Mouse (Mus musculus): ENCODE results near the gene Agtpbp1.
A peak's percentile ranks its signal among the peaks of the same experiment; 100 is the strongest.

The Agtpbp1 gene

DNA sequence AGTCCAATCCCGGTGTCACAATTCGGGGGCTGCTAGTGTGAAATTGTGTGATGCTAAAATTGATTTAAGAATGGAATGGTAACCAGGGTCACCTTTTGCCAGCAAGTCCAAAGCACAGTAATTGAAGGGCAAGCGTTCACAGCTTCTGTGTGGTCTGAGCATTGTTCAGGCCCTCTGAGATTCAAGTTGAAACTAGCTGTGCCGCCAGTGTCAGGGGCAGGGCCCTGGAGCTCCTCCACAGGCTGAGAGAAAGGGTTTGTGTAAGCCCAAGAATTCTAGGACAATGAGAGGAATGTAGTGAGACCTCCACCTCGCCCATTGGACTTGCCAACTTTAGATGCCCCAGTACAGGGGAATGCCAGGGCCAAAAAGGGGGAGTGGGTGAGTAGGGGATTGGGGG is 161.2 kb downstream of the Agtpbp1 start:
- DNase-seq (ENCODE audit: low spot score) = no peak

DNA sequence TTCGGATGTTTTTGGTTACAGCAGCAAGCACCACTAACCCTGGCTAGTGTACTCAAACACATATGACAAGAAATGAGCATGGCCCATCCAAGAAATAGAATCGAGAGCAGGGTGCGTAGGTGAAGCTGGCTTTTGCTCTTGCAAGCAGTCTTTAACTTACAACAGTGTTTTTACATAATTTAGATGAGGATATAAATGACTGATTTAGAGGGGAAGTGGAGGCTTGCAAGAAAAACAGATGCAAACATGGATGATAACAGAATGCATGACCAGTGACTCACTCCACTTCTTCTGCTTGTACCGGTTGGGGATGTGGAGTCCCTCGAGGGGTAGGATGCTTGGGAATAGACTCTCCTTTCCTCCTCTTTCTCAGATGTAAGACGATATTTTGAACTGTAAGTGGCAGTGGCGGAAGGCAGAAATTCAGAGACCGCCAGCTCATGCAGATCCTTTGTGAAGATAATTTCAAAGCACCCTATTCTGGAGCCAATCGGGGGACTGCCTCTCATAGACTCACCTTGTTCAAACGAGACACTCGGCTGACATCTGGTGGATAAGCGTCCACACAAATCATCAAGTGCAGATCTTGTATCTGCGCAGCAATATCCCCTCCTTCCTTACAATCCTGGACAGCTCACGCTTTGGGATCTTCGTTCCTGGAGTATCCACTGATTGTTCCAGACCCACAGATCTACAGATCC is 168.3 kb downstream of the Agtpbp1 start:
- no peak for DNase-seq (ENCODE audit: low spot score)

DNA sequence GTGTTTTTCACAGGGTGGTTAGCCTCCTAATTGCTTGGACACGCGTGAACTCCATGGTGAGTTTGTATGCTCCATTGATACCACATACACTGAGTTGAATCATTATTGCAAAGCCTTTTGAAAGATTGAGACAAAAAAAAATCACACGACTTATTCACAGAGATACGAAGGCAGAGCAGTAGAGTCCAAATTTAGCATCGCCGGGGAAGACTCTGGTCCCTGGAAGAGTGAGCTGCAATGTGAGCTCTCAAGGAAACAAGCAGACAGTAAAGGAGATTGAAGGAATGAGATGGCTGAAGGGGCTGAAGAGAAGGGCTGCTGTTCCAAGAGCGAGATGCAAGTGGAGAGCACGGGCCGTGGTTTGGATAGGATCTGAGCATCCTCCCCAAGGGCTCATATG is 171.1 kb downstream of the Agtpbp1 start:
- DNase-seq (ENCODE audit: low spot score) = no peak

DNA sequence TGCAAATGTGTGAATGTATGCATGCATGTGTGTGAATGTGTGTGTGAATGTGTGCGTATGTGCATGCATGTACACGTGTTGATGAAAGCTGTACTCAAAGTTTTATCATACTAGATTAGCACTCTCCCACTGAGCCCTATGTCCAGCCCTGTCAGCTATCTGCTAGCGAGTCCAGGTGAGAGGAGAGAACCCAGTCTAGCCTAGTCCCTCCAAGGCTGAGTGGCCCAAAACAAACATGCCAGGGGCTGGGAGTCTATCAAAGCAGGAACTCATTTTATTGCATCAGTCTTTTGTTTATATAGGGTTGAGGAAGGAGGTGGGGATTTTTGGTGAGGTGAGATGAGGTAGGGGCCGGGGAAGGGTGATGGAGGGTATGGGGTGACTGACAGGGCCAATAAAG is 172.4 kb downstream of the Agtpbp1 start:
- DNase-seq (ENCODE audit: low spot score) = no peak

DNA sequence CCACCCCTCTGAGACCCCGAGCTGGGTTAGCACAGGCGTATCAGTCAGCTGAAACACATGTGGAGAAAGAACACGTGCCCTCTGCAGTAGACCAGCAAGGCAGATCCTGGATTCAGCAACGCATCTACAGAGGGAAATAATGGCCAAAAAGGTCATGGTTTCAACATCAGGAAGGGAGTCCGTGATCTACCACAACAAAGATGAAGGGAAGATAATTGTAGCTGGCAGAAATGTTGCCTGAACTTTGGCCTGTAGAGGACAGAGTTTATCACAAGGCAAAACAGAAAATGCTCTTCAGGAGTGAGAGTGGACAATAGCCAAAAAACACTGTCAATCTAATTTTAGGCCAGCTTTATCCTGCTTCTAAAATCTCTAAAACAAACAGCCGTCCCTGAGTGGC is 177.8 kb downstream of the Agtpbp1 start:
- DNase-seq (ENCODE audit: low spot score) = no peak

DNA sequence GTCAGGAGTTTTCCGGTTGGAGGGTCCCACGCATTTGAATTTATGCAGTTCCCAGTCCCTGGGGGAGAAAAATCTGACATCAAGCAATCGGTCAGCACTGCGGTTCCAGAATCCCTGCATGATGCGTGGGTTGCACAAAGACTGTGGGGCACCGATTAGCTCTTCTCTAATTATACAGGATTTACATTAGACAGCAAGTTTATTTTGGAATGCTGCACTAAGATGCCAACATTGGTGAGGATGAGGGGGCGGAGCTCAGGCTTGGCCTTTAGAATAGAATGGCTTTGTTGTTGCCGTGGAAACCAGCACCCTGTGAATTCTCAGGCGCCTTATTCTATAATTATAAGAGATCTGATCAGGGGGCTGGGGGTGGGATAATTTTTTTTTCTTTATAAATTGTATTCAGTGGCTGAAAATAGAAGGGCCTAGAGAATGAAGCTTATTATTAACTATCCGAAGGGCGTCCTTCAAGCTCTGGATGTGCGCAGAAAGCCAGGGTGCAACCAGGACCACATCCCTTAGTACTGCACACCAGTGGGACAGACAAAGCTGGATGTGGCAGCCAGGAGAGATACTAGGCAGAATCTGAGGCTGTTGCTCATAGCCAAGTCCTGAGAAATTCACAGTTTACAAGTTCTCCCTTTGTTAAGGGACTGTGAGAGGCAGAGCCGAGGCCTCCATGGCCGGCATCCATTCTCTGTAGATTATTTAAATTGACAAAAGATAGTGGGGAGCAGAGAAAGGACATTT is 182.8 kb downstream of the Agtpbp1 start:
- DNase-seq (ENCODE audit: low spot score) = peak; percentile 87

DNA sequence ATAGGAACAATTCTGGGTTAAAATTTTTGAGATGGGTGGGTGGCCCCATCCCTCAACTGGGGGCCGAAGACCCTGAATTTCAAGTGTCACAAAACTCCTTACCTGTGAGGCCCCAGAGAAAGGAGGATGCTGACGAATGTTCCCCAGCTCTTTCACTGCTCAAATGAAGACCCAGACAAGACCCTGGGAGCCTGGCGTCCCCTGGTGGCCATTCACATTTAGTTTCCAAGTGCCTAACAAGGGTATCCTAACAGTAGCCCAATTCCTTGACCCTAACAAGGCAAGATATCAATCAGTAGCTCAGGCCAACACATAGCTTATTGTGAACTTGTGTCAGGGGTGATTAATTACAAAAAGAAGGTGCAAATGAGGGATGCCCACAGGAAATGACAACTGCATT is 187.5 kb downstream of the Agtpbp1 start:
- no peak for DNase-seq (ENCODE audit: low spot score)
